Mouse (Mus musculus): ENCODE measurements around the gene Ndufa12. TPM values are rescaled to one million over a fixed set of nuclear protein-coding genes. Genes with fewer than 3 reads are reported as not detected.

Ndufa12 gene
- total RNA-seq, 2 experiments from 2014 or later, result 218 to 239 TPM

- DNase-seq (ENCODE audit: extremely low spot score in 1 of 2, low spot score in 2 of 2), result no peak
- no peak for TF ChIP-seq CTCF (IDR thresholded peaks at IDR 0.05)
- intact Hi-C loops (cut with DNase I), result no loop called here
- H3K27ac ChIP-seq, result no peak overlapping the region
- H3K4me3 ChIP-seq, result no peak overlapping the region
Measured at GRCm38 (mm10) chr10:94235200-94235599, 36.7 kb downstream of the Ndufa12 start.

GRCm38 (mm10) chr10:94241346-94241745 lies 42.8 kb downstream of the Ndufa12 start:
- intact Hi-C loops (cut with DNase I), result no loop called here
- Histone ChIP-seq H3K4me3 (no peak overlapping the region), H3K27ac (no peak overlapping the region)
- TF ChIP-seq CTCF (IDR thresholded peaks at IDR 0.05), result no peak
- no peak for DNase-seq (ENCODE audit: extremely low spot score in 1 of 2, low spot score in 2 of 2)

GRCm38 (mm10) chr10:94247748-94248349 lies 49.3 kb downstream of the Ndufa12 start:
- H3K27ac ChIP-seq, result no peak overlapping the region
- no peak overlapping the region for H3K4me3 ChIP-seq
- intact Hi-C loops (cut with DNase I), result no loop called here
- DNase-seq (ENCODE audit: extremely low spot score in 1 of 2, low spot score in 2 of 2), result no peak
- TF ChIP-seq CTCF (IDR thresholded peaks at IDR 0.05), result no peak

- no peak overlapping the region; the same call in 1 of the 2 replicates for H3K27ac ChIP-seq
- no peak for DNase-seq (ENCODE audit: extremely low spot score in 1 of 2, low spot score in 2 of 2)
- H3K4me3 ChIP-seq, result no peak overlapping the region
- intact Hi-C loops (cut with DNase I), result no loop called here
- TF ChIP-seq CTCF (IDR thresholded peaks at IDR 0.05), result no peak
Measured at GRCm38 (mm10) chr10:94249575-94250456, 51.3 kb downstream of the Ndufa12 start.

GRCm38 (mm10) chr10:94253260-94253807 lies 54.8 kb downstream of the Ndufa12 start:
- Histone ChIP-seq H3K4me3 (no peak overlapping the region), H3K27ac (no peak overlapping the region)
- no peak for DNase-seq (ENCODE audit: extremely low spot score in 1 of 2, low spot score in 2 of 2)
- no peak for TF ChIP-seq CTCF (IDR thresholded peaks at IDR 0.05)
- intact Hi-C loops (cut with DNase I), result no loop called here

GRCm38 (mm10) chr10:94254766-94255165 lies 56.2 kb downstream of the Ndufa12 start:
- H3K27ac ChIP-seq, result no peak overlapping the region
- intact Hi-C loops (cut with DNase I), result no loop called here
- no peak overlapping the region for H3K4me3 ChIP-seq
- no peak for DNase-seq (ENCODE audit: extremely low spot score in 1 of 2, low spot score in 2 of 2)
- TF ChIP-seq CTCF (IDR thresholded peaks at IDR 0.05), result no peak

GRCm38 (mm10) chr10:94255744-94256143 lies 57.2 kb downstream of the Ndufa12 start:
- intact Hi-C loops (cut with DNase I), result no loop called here
- no peak overlapping the region for H3K27ac ChIP-seq
- no peak for TF ChIP-seq CTCF (IDR thresholded peaks at IDR 0.05)
- no peak for DNase-seq (ENCODE audit: extremely low spot score in 1 of 2, low spot score in 2 of 2)
- H3K4me3 ChIP-seq, result no peak overlapping the region

- intact Hi-C loops (cut with DNase I), result no loop called here
- no peak for TF ChIP-seq CTCF (IDR thresholded peaks at IDR 0.05)
- Histone ChIP-seq H3K4me3 (no peak overlapping the region), H3K27ac (no peak overlapping the region)
- no peak for DNase-seq (ENCODE audit: extremely low spot score in 1 of 2, low spot score in 2 of 2)
Measured at GRCm38 (mm10) chr10:94256518-94256917, 58.0 kb downstream of the Ndufa12 start.

- Histone ChIP-seq H3K4me3 (no peak overlapping the region), H3K27ac (no peak overlapping the region)
- no peak for DNase-seq (ENCODE audit: extremely low spot score in 1 of 2, low spot score in 2 of 2)
- TF ChIP-seq CTCF (IDR thresholded peaks at IDR 0.05), result no peak
- intact Hi-C loops (cut with DNase I), result no loop called here
Measured at GRCm38 (mm10) chr10:94260544-94260943, 62.0 kb downstream of the Ndufa12 start.

GRCm38 (mm10) chr10:94262646-94263045 lies 64.1 kb downstream of the Ndufa12 start:
- TF ChIP-seq CTCF (IDR thresholded peaks at IDR 0.05), result no peak
- Histone ChIP-seq H3K27ac (no peak overlapping the region), H3K4me3 (no peak overlapping the region)
- intact Hi-C loops (cut with DNase I), result no loop called here
- no peak for DNase-seq (ENCODE audit: extremely low spot score in 1 of 2, low spot score in 2 of 2)

- TF ChIP-seq CTCF (IDR thresholded peaks at IDR 0.05), result no peak
- H3K4me3 ChIP-seq, result no peak overlapping the region
- DNase-seq (ENCODE audit: extremely low spot score in 1 of 2, low spot score in 2 of 2), result no peak
- intact Hi-C loops (cut with DNase I), result no loop called here
- H3K27ac ChIP-seq, result no peak overlapping the region
Measured at GRCm38 (mm10) chr10:94263211-94263610, 64.7 kb downstream of the Ndufa12 start.
